Mouse (Mus musculus): Measurements from ENCODE around the gene Alkbh1. TPM values are rescaled to one million over a fixed set of nuclear protein-coding genes. Genes with fewer than 3 reads are reported as not detected.

Alkbh1 gene
- polyA plus RNA-seq, 1 experiment = 5.7 TPM

GRCm38 (mm10) chr12:87470263-87471136 is 26.7 kb upstream of the Alkbh1 start:
- Histone ChIP-seq H3K27ac (ENCODE audit: insufficient read depth, low read depth, low read length) (peak overlapping the region; percentile 6; the same call in 1 of the 2 replicates), H3K4me3 (ENCODE audit: low read depth, low read length) (no peak overlapping the region; the same call in 1 of the 2 replicates), H3K36me3 (ENCODE audit: control insufficient read depth, insufficient read depth, low read length) (peaks cover 15% of the 10 kb centered on the region), H3K27me3 (ENCODE audit: control insufficient read depth, insufficient read depth, low read length) (no peaks in the 10 kb centered on the region), H3K4me1 (ENCODE audit: control insufficient read depth, insufficient read depth, insufficient read length, low read length) (peaks cover 8% of the 10 kb centered on the region; the same call in 1 of the 2 replicates)
- TF ChIP-seq POLR2A (IDR thresholded peaks at IDR 0.05; ENCODE audit: low read depth, low read length) (no peak), CTCF (IDR thresholded peaks at IDR 0.05; ENCODE audit: extremely low read depth, insufficient read length, insufficient replicate concordance, low read depth, low read length) (no peak)
- 34% methylated on average over 7 of the region's 7 CpGs for WGBS

- H3K4me1 ChIP-seq (ENCODE audit: control insufficient read depth, insufficient read depth, insufficient read length, low read length) = peaks cover 3% of the 10 kb centered on the region; the same call in 1 of the 2 replicates
- H3K27me3 ChIP-seq (ENCODE audit: control insufficient read depth, insufficient read depth, low read length) = no peaks in the 10 kb centered on the region
- H3K4me3 ChIP-seq (ENCODE audit: low read depth, low read length) = no peak overlapping the region
- TF ChIP-seq CTCF (IDR thresholded peaks at IDR 0.05; ENCODE audit: extremely low read depth, insufficient read length, insufficient replicate concordance, low read depth, low read length) (no peak), POLR2A (IDR thresholded peaks at IDR 0.05; ENCODE audit: low read depth, low read length) (no peak)
- peaks cover 48% of the 10 kb centered on the region for H3K36me3 ChIP-seq (ENCODE audit: control insufficient read depth, insufficient read depth, low read length)
- 54% methylated on average over 6 of the region's 6 CpGs for WGBS
- no peak overlapping the region for H3K27ac ChIP-seq (ENCODE audit: insufficient read depth, low read depth, low read length)
Measured at GRCm38 (mm10) chr12:87464678-87465297, 21.0 kb upstream of the Alkbh1 start.

- Histone ChIP-seq H3K27me3 (ENCODE audit: control insufficient read depth, insufficient read depth, low read length) (no peaks in the 10 kb centered on the region), H3K4me1 (ENCODE audit: control insufficient read depth, insufficient read depth, insufficient read length, low read length) (no peaks in the 10 kb centered on the region), H3K27ac (ENCODE audit: insufficient read depth, low read depth, low read length) (no peak overlapping the region), H3K36me3 (ENCODE audit: control insufficient read depth, insufficient read depth, low read length) (peaks cover 62% of the 10 kb centered on the region), H3K4me3 (ENCODE audit: low read depth, low read length) (no peak overlapping the region)
- 85% methylated on average over 9 of the region's 9 CpGs for WGBS
- TF ChIP-seq POLR2A (IDR thresholded peaks at IDR 0.05; ENCODE audit: low read depth, low read length) = no peak
- no peak for TF ChIP-seq CTCF (IDR thresholded peaks at IDR 0.05; ENCODE audit: extremely low read depth, insufficient read length, insufficient replicate concordance, low read depth, low read length)
Measured at GRCm38 (mm10) chr12:87449456-87449855, 5.6 kb upstream of the Alkbh1 start.

- peaks cover 31% of the 10 kb centered on the region for H3K36me3 ChIP-seq (ENCODE audit: control insufficient read depth, insufficient read depth, low read length)
- 0 out of 2 replicates have a peak, but pooled peaks cover 3% of the 10 kb centered on the region for H3K4me1 ChIP-seq (ENCODE audit: control insufficient read depth, insufficient read depth, insufficient read length, low read length)
- TF ChIP-seq POLR2A (IDR thresholded peaks at IDR 0.05; ENCODE audit: low read depth, low read length) = no peak
- TF ChIP-seq CTCF (IDR thresholded peaks at IDR 0.05; ENCODE audit: extremely low read depth, insufficient read length, insufficient replicate concordance, low read depth, low read length) = no peak
- H3K27me3 ChIP-seq (ENCODE audit: control insufficient read depth, insufficient read depth, low read length) = no peaks in the 10 kb centered on the region
- 2% methylated on average over 16 of the region's 16 CpGs for WGBS
- H3K27ac ChIP-seq (ENCODE audit: insufficient read depth, low read depth, low read length) = no peak overlapping the region
- H3K4me3 ChIP-seq (ENCODE audit: low read depth, low read length) = peak overlapping the region; percentile 41; the same call in 1 of the 2 replicates
Measured at GRCm38 (mm10) chr12:87444211-87444610, 394 bp upstream of the Alkbh1 start.

GRCm38 (mm10) chr12:87443115-87443699 is 610 bp downstream of the Alkbh1 start:
- Histone ChIP-seq H3K36me3 (ENCODE audit: control insufficient read depth, insufficient read depth, low read length) (peaks cover 27% of the 10 kb centered on the region), H3K4me1 (ENCODE audit: control insufficient read depth, insufficient read depth, insufficient read length, low read length) (0 out of 2 replicates have a peak, but pooled peaks cover 3% of the 10 kb centered on the region), H3K27ac (ENCODE audit: insufficient read depth, low read depth, low read length) (peak overlapping the region; percentile 41), H3K4me3 (ENCODE audit: low read depth, low read length) (peak overlapping the region; percentile 92), H3K27me3 (ENCODE audit: control insufficient read depth, insufficient read depth, low read length) (no peaks in the 10 kb centered on the region)
- under 1% methylated on average over 33 of the region's 33 CpGs for WGBS
- TF ChIP-seq CTCF (IDR thresholded peaks at IDR 0.05; ENCODE audit: extremely low read depth, insufficient read length, insufficient replicate concordance, low read depth, low read length) = no peak
- no peak for TF ChIP-seq POLR2A (IDR thresholded peaks at IDR 0.05; ENCODE audit: low read depth, low read length)

GRCm38 (mm10) chr12:87442177-87443114 is 1.4 kb downstream of the Alkbh1 start:
- no peaks in the 10 kb centered on the region for H3K27me3 ChIP-seq (ENCODE audit: control insufficient read depth, insufficient read depth, low read length)
- H3K4me3 ChIP-seq (ENCODE audit: low read depth, low read length) = peak overlapping the region; percentile 92
- H3K4me1 ChIP-seq (ENCODE audit: control insufficient read depth, insufficient read depth, insufficient read length, low read length) = 0 out of 2 replicates have a peak, but pooled peaks cover 3% of the 10 kb centered on the region
- no peak for TF ChIP-seq POLR2A (IDR thresholded peaks at IDR 0.05; ENCODE audit: low read depth, low read length)
- no peak for TF ChIP-seq CTCF (IDR thresholded peaks at IDR 0.05; ENCODE audit: extremely low read depth, insufficient read length, insufficient replicate concordance, low read depth, low read length)
- peaks cover 28% of the 10 kb centered on the region for H3K36me3 ChIP-seq (ENCODE audit: control insufficient read depth, insufficient read depth, low read length)
- 8% methylated on average over 12 of the region's 12 CpGs for WGBS
- H3K27ac ChIP-seq (ENCODE audit: insufficient read depth, low read depth, low read length) = no peak overlapping the region

All from small intestine, adult 2 months (tissue).